Mouse (Mus musculus) c-Kit-positive CD71-positive TER-119-positive erythroid progenitor cells, embryonic 14.5 days (primary cell): ENCODE measurements around the gene Gabpb2.
"Not testable (repeated sequence)": the region's sequence is repeated elsewhere in the genome, so short reads cannot be mapped to it uniquely, and the experiment has no call there.

ENCODE experiments used
- DNase-seq: peaks from one replicate; pipeline ENCODE4 v3.0.0-alpha.2; 2013; ENCODE audit warnings: low spot score

Gene Gabpb2

GRCm38 (mm10) chr3:95159987-95160963 lies 57.4 kb downstream of the Gabpb2 start, which contains the start of gene Sema6c:
TSS of gene Sema6c (plus strand) at chr3:95160457.
- peak; percentile 80 for DNase-seq

GRCm38 (mm10) chr3:95159511-95159986 lies 58.2 kb downstream of the Gabpb2 start:
- DNase-seq = no peak

GRCm38 (mm10) chr3:95153874-95154273 lies 63.8 kb downstream of the Gabpb2 start:
- DNase-seq = peak; percentile 65

GRCm38 (mm10) chr3:95147924-95148323 lies 69.8 kb downstream of the Gabpb2 start:
- no peak for DNase-seq

- DNase-seq = peak; percentile 83
Observed at GRCm38 (mm10) chr3:95142617-95143011, 75.1 kb downstream of the Gabpb2 start.

- no peak for DNase-seq
Observed at GRCm38 (mm10) chr3:95141952-95142616, 75.6 kb downstream of the Gabpb2 start, which contains the start of gene Tnfaip8l2. TSS of gene Tnfaip8l2 (minus strand) at chr3:95142360.

GRCm38 (mm10) chr3:95141474-95141873 lies 76.2 kb downstream of the Gabpb2 start:
- no peak for DNase-seq

GRCm38 (mm10) chr3:95140795-95141194 lies 76.9 kb downstream of the Gabpb2 start:
- no peak for DNase-seq

GRCm38 (mm10) chr3:95140289-95140595 lies 77.5 kb downstream of the Gabpb2 start:
- DNase-seq = no peak

GRCm38 (mm10) chr3:95139586-95140288 lies 78.0 kb downstream of the Gabpb2 start:
- DNase-seq = no peak

- DNase-seq = no peak
Observed at GRCm38 (mm10) chr3:95136336-95136735, 81.4 kb downstream of the Gabpb2 start.

GRCm38 (mm10) chr3:95135433-95136052 lies 82.2 kb downstream of the Gabpb2 start:
- no peak for DNase-seq

GRCm38 (mm10) chr3:95135023-95135422 lies 82.7 kb downstream of the Gabpb2 start:
- peak; percentile 53 for DNase-seq

- DNase-seq = not testable (repeated sequence)
Observed at GRCm38 (mm10) chr3:95134133-95134532, 83.6 kb downstream of the Gabpb2 start.

GRCm38 (mm10) chr3:95133680-95134101 lies 84.0 kb downstream of the Gabpb2 start, which contains the start of the genes Scnm1 and Lysmd1:
TSS of gene Scnm1 (minus strand) at chr3:95134011.
TSS of gene Lysmd1 (plus strand) at chr3:95134088.
- peak; percentile 90 for DNase-seq

- no peak for DNase-seq
Observed at GRCm38 (mm10) chr3:95133176-95133575, 84.5 kb downstream of the Gabpb2 start.

GRCm38 (mm10) chr3:95132389-95132788 lies 85.3 kb downstream of the Gabpb2 start:
- DNase-seq = not testable (repeated sequence)
